Mouse (Mus musculus) lung, postnatal 0 days (tissue): ENCODE data around the gene Foxe1.

Experiments
- CTCF ChIP-seq: IDR thresholded peaks from 2 replicates; pipeline ENCODE4 v1.5.1; 2016; ENCODE audit warnings: antibody characterized with exemption, mild to moderate bottlenecking
- EP300 ChIP-seq: IDR thresholded peaks from 2 replicates; pipeline ENCODE4 v1.6.1; 2016; ENCODE audit warnings: antibody characterized with exemption, mild to moderate bottlenecking, control low read depth

DNA sequence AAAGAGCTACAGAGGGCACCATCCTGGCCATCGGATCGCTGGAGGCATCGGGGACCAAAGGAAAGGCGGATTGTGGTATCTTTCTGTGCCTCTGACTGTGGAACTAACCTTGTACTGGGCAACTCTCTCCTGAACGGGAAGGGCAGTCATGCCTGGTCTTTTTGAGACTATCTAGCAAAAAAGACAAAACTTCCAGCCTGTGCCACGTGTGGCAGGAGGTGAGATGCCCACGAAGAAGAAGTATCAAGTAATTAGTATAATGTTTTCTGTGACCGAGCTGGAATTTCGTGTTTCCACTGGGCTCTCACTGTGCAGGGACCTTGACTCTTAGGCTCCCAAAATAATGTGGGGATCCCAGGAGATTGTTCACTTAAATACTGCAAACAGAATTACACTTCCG is 4.4 kb upstream of the Foxe1 start:
- TF ChIP-seq CTCF (no peak), EP300 (no peak)
